Mouse (Mus musculus): Measurements from ENCODE around the gene Nrm.
A peak's percentile ranks its signal among the peaks of the same experiment; 100 is the strongest.

Nrm gene

GRCm38 (mm10) chr17:35861198-35861857 lies at the start of gene Nrm:
TSS of gene Nrm (plus strand) at chr17:35861318.
- DNase-seq = peak; percentile 92 to 93

DNA sequence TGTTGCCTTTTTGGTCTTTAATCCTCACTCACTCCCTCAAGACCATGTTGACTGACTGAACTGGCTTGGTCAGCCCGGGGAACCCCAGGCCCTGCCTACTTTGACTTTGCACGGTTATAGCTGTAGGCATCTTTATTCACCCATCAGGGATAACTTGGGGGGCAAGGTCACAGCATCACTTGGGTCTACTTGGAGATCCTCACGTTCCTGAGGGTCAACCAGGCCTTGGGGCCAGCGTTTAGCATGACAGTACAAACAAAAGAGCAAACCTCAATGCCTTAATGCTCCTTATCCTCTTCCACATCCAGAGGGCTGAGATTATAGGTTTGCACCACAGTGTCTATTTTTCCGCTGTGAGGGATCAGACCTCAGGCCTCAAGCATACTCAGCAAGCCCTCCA lies 48.8 kb upstream of the Nrm start:
- DNase-seq = no peak

- DNase-seq = peak in 1 of 2 experiments; percentile 46
These were observed 48.4 kb upstream of the Nrm start for GRCm38 (mm10) chr17:35812736-35813135.

- peak; percentile 98 to 99 for DNase-seq
These were observed 47.9 kb upstream of the Nrm start for GRCm38 (mm10) chr17:35813245-35813647.

DNA sequence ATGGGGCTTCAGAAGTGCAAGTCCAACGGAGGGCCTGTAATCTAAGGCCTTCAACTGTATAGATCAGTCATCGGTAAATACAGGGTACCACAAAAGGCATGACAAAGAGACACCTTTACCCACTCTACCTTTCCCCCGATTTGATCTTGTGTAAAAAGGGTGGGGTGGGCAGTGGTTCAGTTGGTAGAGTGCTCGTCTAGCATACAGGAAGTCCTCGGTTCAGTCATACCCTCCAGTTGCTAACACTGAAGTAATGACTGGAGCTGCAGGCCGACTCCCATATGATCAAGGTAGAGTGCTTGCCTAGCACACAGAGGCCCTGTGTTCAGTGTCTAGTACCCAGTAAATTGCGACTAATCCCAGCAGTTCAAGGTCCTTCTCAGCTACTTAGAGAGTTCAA lies 47.5 kb upstream of the Nrm start:
- no peak for DNase-seq

- no peak for DNase-seq
These were observed 46.4 kb upstream of the Nrm start for GRCm38 (mm10) chr17:35814678-35815077.

DNA sequence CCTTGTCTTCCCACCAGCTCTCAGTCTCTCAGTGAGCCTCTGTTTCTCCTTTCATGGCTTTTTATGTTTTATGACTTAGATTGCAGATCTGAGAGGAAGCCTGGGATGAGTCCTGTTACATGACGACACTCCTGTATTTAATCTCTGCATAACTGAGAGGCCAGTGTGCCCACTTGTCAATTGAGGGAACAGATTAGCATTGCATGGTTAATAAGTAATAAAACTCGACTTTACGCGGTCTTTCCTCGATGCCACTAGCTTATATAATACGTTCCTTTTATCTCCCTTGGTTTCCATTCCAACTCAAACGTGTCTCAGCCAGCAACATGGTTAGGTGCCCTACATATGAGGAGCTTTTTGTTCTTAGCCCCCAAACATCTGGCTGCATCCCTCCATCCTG lies 45.3 kb upstream of the Nrm start:
- DNase-seq = no peak

DNA sequence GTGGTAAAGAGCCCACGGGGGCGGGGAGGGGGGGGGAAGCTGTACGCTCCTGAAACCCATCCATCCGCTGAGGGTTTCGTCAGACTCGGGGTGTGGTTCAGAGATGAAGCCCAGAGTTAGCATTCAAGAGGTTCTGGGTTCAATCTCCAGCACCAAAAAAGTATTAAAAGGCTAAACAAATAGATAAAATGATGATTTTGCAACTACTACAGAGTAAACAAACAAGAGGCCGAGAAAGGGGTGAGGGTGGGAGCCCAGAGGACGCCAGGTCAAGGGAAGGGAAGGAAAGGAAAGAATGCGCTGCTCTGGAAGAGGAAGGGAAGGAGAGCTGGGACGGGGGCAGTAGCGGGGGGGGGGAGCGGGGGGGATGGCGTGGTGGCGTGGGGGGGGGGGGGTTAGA lies 44.4 kb upstream of the Nrm start:
- DNase-seq = no peak

GRCm38 (mm10) chr17:35817226-35817625 lies 43.9 kb upstream of the Nrm start:
- no peak for DNase-seq

DNA sequence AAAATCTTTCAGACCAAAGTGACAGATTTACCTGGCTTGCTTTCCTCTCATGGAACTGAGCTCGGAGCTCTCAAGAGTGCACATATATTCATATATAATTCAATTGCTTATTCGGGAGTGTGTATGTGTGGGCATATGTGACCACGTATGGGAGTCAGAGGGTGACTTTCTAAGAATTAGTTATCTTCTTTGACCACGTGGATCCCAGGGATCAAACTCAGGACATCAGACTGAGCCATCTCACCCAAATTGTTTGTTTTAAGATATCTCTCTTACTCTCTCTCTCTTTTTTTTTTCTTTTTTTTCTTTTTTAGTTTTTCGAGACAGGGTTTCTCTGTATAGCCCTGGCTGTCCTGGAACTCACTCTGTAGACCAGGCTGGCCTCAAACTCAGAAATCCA lies 41.0 kb upstream of the Nrm start:
- no peak for DNase-seq

GRCm38 (mm10) chr17:35821439-35822430 lies 39.4 kb upstream of the Nrm start, which contains the start of gene Ier3:
TSS of gene Ier3 (plus strand) at chr17:35821684.
- peak; percentile 95 to 97 for DNase-seq

DNA sequence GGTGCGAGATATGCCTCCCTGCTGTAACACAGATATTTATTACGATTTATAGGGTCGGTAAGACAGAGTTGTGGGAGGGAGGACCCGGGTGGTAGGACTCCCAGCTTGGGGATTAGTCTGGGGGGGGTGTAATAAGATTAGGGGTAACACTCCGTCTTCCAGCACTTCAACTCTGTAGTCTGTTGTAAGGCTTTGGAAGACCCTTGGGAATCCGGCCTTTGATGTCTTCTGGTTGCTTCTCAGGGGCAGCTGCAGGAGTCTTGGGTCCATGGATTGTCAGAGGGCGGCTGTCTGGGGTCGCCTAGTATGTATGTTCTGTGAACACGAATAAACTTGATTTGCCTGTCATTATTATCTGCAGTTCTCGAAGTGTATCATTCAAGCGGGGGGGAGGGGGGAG lies 38.6 kb upstream of the Nrm start:
- DNase-seq = no peak

DNA sequence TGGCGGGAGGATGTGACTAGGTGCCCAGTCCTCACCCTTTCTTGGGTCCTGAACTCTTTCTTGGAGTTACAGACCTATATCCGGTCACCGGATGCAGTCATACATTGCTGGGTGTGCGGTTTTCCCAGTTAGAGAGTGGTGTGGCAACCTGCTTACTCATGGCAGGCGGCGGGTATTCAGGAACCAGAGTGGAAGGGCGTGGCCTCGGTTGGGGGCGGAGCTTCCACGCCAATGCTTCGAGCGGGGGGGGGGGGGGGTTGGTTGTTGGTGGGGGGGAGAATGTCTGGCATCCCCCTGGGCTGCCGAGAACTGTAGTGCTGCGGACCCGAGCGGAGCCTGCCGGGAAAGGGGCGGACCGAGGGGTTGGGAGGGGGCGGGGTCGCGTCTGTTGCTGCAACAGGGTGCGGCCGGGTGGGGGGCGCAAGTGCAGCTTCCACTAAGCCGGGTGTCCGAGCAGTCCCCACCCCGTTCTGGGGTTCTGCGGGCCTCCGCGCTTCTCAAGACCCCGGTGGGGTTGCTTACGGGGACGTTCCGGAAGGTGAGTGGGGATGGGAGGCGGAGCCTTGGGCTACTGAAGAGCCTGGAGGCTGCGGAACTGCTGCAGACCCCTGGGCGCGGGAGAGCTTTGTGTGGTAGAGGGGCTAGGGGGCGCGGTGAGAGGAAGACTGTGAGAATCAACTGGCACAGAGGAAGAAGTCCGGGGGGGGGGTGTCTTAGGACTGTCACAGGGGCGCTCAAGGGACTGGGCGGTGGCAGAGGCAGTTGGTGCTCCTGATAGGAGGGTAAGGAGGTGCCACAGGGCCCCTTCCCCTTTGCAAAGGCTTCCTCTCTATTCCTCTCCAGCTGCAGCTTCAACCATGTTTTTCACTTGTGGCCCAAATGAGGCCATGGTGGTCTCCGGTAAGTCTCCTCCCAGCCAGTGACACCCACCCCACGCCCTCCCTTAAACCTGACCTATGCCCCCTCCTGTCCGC lies 37.9 kb upstream of the Nrm start, which contains the start of gene Flot1:
Gene Flot1 (plus strand): TSS at position 267 of the 974 bp plus-strand sequence.
- DNase-seq = peak; percentile 91 to 94

- no peak for DNase-seq
These were observed 36.7 kb upstream of the Nrm start for GRCm38 (mm10) chr17:35824402-35824801.

DNA sequence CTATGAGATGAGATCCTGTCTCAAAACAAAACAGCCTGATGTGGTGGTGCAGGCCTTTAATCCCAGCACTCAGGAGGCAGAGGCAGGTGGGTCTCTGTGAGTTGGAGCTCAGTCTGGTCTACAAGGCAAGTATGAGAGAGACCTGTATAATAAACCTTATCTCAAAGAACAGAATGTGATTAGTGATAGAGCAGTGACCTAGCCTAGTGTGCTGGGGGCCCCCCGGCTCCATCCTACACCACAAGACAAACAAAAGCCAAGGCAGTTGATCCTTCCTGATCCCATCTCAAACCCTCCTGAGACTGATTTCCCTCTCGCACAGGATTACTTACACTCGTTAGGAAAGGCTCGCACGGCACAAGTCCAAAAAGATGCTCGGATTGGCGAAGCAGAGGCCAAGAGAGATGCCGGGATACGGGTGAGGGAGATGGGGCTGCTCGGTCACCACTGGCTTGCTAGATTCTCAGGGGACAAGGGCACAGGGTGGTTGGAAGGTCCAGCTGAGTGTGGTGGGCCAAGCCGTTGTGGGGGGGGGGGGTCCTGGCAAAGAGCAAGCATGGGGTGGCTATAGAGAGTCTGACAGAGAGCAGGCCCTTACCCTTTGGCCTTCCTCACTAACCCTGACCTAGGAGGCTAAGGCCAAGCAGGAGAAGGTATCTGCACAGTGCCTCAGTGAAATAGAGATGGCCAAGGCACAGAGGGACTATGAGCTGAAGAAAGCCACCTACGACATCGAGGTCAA lies 35.8 kb upstream of the Nrm start:
- no peak for DNase-seq

GRCm38 (mm10) chr17:35829737-35830136 lies 31.4 kb upstream of the Nrm start:
- peak; percentile 87 to 89 for DNase-seq

GRCm38 (mm10) chr17:35832400-35833238 lies 28.5 kb upstream of the Nrm start:
- DNase-seq = no peak

GRCm38 (mm10) chr17:35833239-35833751 lies 27.8 kb upstream of the Nrm start:
- DNase-seq = no peak

DNA sequence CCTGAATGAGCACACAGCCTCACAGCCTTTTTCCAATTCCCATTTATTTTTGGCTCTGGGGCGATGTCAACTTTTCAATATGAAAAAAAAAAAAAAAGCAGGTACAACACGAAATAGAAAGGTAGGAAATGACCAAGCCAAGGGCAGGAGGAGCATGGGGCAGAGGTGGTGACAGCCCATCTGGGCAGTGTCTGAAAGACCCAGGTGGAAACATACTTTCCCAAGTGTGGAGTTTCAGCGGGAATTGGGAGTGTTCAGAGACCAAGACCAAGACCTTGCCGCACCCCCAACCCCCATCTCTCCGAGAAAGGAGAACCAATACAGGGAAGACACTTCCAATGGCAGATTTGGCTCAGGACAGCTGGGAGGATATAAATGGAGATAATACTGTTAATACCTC lies 27.2 kb upstream of the Nrm start:
- no peak for DNase-seq

DNA sequence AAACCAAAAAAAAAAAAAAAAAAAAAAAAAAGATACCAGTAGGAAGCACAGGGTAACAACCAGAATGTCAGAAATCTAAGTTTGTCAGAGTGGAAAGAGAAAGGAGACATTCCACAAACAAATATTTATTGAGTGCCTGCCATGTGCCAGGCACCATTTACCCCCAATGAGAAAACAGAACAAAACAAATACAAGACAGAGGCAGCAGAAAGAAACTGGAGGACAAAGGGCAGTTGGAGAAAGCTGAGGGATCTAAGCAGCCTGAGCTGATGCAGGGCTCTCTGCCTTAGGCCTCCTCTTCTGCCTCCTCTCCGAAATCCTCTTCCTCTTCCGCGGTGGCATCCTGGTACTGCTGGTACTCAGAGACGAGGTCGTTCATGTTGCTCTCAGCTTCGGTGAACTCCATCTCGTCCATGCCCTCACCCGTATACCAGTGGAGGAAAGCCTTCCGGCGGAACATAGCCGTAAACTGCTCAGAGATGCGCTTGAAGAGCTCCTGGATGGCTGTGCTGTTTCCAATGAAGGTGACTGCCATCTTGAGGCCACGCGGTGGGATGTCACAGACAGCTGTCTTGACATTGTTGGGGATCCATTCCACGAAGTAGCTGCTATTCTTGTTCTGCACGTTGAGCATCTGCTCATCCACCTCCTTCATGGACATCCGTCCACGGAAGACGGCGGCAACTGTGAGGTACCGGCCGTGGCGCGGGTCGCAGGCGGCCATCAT lies 26.3 kb upstream of the Nrm start:
- no peak for DNase-seq

Measured in lung, adult 18-20 months (tissue).